Mouse (Mus musculus) embryonic fibroblast, embryonic 13.5 days (primary cell): ENCODE data around the gene Gm20538.

Source experiments
- CTCF ChIP-seq: IDR thresholded peaks from 2 replicates; pipeline ENCODE4 v1.5.1; 2011; ENCODE audit warnings: mild to moderate bottlenecking, control low read depth, low read length, moderate library complexity, borderline replicate concordance; ENCODE audit not compliant: insufficient read depth
- POLR2A ChIP-seq: IDR thresholded peaks from 2 replicates; pipeline ENCODE4 v1.6.1; 2011; ENCODE audit warnings: low read depth, mild to moderate bottlenecking, control low read depth, low read length, moderate library complexity

DNA sequence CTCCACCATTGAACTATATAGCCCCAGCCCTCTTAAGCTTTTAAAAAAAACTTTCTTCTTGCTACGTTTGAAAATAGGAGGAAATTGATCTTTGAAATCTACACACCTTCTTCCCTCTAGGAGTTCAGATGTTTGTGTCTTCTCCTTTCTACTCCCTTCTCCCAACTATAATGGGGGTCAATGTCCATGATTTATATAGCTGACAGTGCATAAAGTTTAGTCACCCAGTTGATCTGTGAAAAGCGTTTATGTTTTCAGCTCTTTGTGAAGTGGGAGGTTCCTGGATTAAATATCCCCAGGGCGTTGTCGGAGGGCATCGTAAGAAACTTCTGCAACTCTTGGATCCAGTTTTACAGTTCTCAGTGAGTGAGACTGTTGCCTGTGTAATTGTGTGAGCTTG, 52.4 kb downstream of the Gm20538 start:
- no peak for TF ChIP-seq CTCF
- TF ChIP-seq POLR2A, result no peak
